Mouse (Mus musculus) liver, postnatal 0 days (tissue): Measurements from ENCODE around the gene Socs3.

Source experiments
- CTCF ChIP-seq: sonication (generic); IDR thresholded peaks from 2 replicates; pipeline ENCODE4 v1.5.1; 2016; ENCODE audit warnings: antibody characterized with exemption, low read depth
- EP300 ChIP-seq: IDR thresholded peaks from 2 replicates; pipeline ENCODE4 v1.6.1; 2016; ENCODE audit warnings: antibody characterized with exemption, low read depth, mild to moderate bottlenecking

- TF ChIP-seq CTCF (no peak), EP300 (no peak)
Observed at GRCm38 (mm10) chr11:117959166-117959565, 10.7 kb downstream of the Socs3 start.
